14 mouse cellular contexts compared by ENCODE assay signal in the genomic region with DNA sequence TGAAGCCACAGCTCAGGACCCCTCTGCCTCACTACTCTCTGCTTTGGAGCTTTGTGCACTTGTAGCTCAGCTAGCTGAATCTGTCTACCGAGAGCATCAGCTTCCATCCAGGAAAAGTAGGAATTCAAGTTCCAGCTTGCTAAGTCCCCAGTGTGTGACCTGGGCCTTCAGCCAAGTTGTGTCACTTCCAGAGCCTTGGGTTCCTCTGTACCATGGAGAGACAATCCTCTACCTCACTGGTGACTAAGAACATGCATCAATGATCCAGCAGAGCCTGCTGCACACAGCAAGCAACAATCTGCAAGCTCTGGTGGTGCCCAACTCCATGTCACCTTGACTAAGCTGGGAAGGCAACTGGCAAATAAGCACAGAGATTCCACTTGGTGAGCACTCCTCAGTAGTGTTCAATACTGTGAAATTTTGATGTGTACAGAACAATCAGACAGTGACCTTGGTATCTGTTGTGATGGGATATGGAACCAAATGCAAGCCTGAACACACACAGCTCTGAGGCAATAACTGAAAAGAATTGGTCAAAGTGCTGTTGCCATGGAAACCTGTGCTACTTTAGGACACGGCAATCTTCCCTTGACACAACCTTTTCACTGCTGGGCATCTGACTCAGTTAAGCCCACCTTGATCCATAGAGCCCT. TPM values are rescaled to one million over a fixed set of nuclear protein-coding genes. Genes with fewer than 3 reads are reported as not detected.
DNase-seq lines count a peak whose midpoint lies in the region; ATAC-seq and TF ChIP-seq lines count a peak whose summit lies in the region.
"Had no signal": no experiment of that assay in that cellular context is flagged by ENCODE, and none has a peak within 500 bp of the region (broad histone marks: within the 10 kb centered on the region; RNA-seq: fewer than 3 reads in every experiment).

No protein-coding gene starts in this region.

- H3K9ac ChIP-seq in liver, embryonic 13.5 days = no peak overlapping the region
- H3K9ac ChIP-seq: embryonic facial prominence, embryonic 15.5 days had no signal

- 75% methylated on average over 2 of the region's 2 CpGs for WGBS in liver, embryonic 13.5 days (ENCODE audit: insufficient replicate concordance)

- no peak overlapping the region for H3K4me2 ChIP-seq in liver, embryonic 13.5 days
- H3K4me2 ChIP-seq: embryonic facial prominence, embryonic 15.5 days had no signal

- no peak overlapping the region for H3K4me3 ChIP-seq in gastrocnemius, adult 2 months
- H3K4me3 ChIP-seq in liver, embryonic 13.5 days (replicated peaks) = no peak overlapping the region
- H3K4me3 ChIP-seq: embryonic facial prominence, embryonic 15.5 days; hindbrain, embryonic 10.5 days had no signal

- DNase-seq in gastrocnemius, adult 2 months = peak; percentile 60
- DNase-seq in gastrocnemius, adult 8-10 months (ENCODE audit: low spot score in 2 of 2) = no peak
- DNase-seq in kidney, postnatal 10 days = peak; percentile 30
- no peak for DNase-seq in kidney, postnatal 4 days
- DNase-seq in adrenal gland, postnatal 25 days = peak; percentile 54
- DNase-seq in liver, embryonic 13.5 days = no peak
- no peak for DNase-seq in embryo, embryonic 10.5 days (ENCODE audit: low spot score)
- DNase-seq in left cerebral cortex, adult 11 months (ENCODE audit: low spot score) = no peak
- DNase-seq: B cell, adult 2 months; lung, postnatal 4 days had no signal

- TF ChIP-seq CTCF in gastrocnemius, adult 2 months (IDR thresholded peaks at IDR 0.05) = no peak

- H3K4me1 ChIP-seq in liver, embryonic 13.5 days (replicated peaks) = peaks cover 9% of the 10 kb centered on the region; the same call in 1 of the 2 replicates
- H3K4me1 ChIP-seq: embryonic facial prominence, embryonic 15.5 days; hindbrain, embryonic 10.5 days had no signal

- intact Hi-C loops in gastrocnemius, adult 2 months (cut with DNase I) = no loop called here

- H3K36me3 ChIP-seq in liver, embryonic 13.5 days = peaks cover 11% of the 10 kb centered on the region; the same call in 1 of the 2 replicates

- no peaks in the 10 kb centered on the region for H3K9me3 ChIP-seq in liver, embryonic 13.5 days (replicated peaks)
- H3K9me3 ChIP-seq: embryonic facial prominence, embryonic 15.5 days; hindbrain, embryonic 10.5 days had no signal

- no peaks in the 10 kb centered on the region for H3K27me3 ChIP-seq in liver, embryonic 13.5 days
- H3K27me3 ChIP-seq: embryonic facial prominence, embryonic 15.5 days had no signal

- peak overlapping the region; percentile 56 for H3K27ac ChIP-seq in gastrocnemius, adult 2 months
- H3K27ac ChIP-seq in liver, embryonic 13.5 days = peak overlapping the region; percentile 59
- H3K27ac ChIP-seq: embryonic facial prominence, embryonic 15.5 days; hindbrain, embryonic 10.5 days had no signal

- peak; percentile 77 for ATAC-seq in liver, embryonic 13.5 days (ENCODE audit: low read depth)

RNA-seq across cellular contexts. Expression of gene Npas1, which starts 27.2 kb away (rescaled TPM):
- not detected for total RNA-seq in gastrocnemius, adult 2 months (2021)
- not detected for total RNA-seq in gastrocnemius, adult 8-10 months (2022)
- total RNA-seq in adrenal gland, postnatal 25 days (2021) = not detected in 2 replicates
- 0.13 and 0.16 TPM in 2 replicates for polyA plus RNA-seq in liver, embryonic 13.5 days (2015; fragmentation: Nextera tagmentation; extraction: Ambion mirVana)
- polyA plus RNA-seq: limb, embryonic 11.5 days; spleen, adult 2 months had no signal

RNA-seq across cellular contexts. Expression of gene Tmem160, which starts 52.1 kb away (rescaled TPM):
- 10 to 100 TPM; 49.2 to 50.0 TPM for total RNA-seq in gastrocnemius, adult 2 months (2021)
- 10 to 100 TPM; 54.7 to 73.2 (median 60.1) TPM for total RNA-seq in gastrocnemius, adult 8-10 months (2022)
- 62.2 and 70.3 TPM in 2 replicates for total RNA-seq in adrenal gland, postnatal 25 days (2021)
- polyA plus RNA-seq in liver, embryonic 13.5 days (2015; fragmentation: Nextera tagmentation; extraction: Ambion mirVana) = 30.0 and 35.4 TPM in 2 replicates

Comparison
In these comparisons a context has a peak if more than half of its experiments do, and no peak if none do; other contexts are left out.
1. DNase-seq: peak in gastrocnemius, adult 2 months (single experiment), kidney, postnatal 10 days (single experiment) and adrenal gland, postnatal 25 days (single experiment); none in gastrocnemius, adult 8-10 months (0 of 2), kidney, postnatal 4 days (0 of 2), liver, embryonic 13.5 days (single experiment), embryo, embryonic 10.5 days (single experiment) and left cerebral cortex, adult 11 months (single experiment).